Mouse (Mus musculus): ENCODE measurements around the gene D230025D16Rik.
"Not testable (repeated sequence)": the region's sequence is repeated elsewhere in the genome, so short reads cannot be mapped to it uniquely, and the experiment has no call there.

D230025D16Rik gene

DNA sequence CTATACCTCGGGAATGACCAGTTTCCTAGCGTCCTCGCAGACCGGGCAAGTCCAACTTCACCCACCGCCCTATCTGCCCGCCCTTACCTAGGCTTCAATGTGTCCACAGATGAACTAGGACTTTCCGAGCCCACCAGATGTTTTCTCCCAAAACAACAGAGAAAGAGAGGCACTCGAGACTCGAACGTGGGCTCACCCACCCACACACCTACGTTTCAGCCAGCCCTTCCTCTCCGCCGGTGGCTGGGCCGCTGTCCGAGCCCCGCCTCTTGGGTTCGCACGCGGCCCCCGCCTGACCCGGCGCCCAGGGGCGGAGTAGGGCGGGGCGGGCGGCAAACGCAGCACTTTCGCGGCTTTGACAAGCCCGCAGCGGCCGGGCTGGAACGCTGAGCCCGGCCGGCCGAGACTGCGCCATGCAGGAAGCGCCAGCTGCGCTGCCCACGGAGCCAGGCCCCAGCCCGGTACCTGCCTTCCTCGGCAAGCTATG lies 44.6 kb downstream of the D230025D16Rik start, which contains the start of gene Hsf4:
TSS of gene Hsf4 (plus strand) at position 341 of the 487 bp plus-strand sequence.
- peak; percentile 66 to 88 for DNase-seq

DNA sequence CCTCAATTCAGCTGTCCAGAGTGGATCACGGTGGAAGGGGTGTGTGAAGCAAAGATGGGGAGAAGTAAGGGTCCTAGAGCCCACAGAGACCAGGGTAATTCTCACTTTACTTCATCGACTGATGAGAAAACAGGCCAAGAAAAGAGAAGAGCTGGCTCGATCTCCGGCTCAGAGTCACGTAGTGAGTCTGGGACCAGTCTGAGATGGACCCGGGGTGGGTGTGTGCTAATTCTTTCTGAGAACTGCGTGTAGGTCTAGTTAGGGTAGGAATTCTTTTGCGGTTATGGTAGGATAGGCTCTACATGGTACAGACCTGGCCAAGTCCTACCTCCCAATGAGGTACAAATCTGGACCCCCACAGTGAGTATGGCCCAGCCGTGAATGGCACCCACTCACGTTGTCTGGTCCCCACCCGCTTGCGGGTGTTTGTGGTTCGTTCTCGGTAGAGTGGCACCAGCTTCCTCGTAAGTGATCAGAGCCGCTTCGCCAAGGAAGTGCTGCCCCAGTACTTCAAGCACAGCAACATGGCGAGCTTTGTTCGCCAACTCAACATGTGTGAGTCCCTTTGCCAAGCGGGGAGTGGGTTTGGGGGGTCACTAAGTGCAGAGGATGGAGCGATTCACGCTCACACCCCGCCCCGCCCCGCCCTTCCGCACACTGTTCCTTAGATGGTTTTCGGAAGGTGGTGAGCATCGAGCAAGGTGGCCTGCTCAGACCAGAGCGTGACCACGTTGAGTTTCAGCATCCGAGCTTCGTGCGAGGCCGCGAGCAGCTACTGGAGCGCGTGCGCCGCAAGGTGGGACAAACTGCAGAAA lies 45.4 kb downstream of the D230025D16Rik start:
- DNase-seq: no peak

DNA sequence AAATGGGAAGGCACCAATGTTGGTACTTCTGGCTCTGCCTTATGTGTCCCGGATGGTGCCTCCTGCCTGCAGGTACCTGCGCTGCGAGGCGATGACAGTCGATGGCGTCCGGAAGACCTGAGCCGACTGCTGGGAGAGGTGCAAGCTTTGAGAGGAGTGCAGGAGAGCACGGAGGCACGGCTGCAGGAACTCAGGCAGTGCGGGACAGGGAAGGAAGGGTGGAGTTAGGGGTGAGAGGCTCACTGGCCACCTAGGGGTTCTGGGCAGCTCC lies 45.9 kb downstream of the D230025D16Rik start:
- DNase-seq: no peak

DNA sequence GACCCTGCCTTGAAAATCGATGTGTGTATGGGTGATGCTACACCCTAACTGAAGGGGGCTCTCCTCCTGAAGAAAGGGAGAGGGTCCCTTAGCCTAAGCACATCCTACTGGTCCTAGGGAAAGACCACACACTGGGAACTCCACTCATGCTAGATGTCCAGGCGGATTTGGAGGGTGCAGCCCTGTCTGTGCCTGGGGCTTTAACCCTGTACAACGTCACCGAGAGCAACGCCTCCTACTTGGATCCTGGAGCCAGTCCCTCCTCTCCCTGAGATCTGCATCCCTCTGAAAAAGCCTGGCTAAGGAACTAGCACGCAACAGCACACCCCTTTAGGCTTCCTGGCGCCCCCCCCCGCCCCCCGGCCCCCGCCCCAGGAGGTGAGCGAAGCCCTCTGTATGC lies 50.4 kb downstream of the D230025D16Rik start:
- DNase-seq: no peak

DNA sequence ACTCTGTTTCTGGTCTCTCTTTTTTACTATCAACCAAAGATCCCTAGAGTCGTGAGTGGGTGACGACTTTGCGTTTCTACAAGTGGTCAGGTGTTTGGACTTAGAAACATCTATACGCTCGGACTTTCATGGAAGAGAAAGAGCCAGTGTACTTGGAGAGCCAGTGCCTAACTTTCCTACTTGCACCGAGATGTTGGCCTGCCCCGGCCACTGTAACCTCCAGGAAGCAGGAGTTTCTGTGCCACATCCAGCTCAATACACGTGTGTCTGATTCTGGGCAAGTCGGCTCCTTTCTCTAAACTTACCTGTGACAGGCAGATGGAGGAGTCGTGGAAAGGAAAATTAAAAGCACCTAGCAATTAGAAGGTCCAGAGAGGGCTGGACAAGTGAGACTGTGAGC lies 50.9 kb downstream of the D230025D16Rik start, which contains the start of gene Nol3:
TSS of gene Nol3 (plus strand) at position 301 of the 400 bp plus-strand sequence.
- DNase-seq: no peak

DNA sequence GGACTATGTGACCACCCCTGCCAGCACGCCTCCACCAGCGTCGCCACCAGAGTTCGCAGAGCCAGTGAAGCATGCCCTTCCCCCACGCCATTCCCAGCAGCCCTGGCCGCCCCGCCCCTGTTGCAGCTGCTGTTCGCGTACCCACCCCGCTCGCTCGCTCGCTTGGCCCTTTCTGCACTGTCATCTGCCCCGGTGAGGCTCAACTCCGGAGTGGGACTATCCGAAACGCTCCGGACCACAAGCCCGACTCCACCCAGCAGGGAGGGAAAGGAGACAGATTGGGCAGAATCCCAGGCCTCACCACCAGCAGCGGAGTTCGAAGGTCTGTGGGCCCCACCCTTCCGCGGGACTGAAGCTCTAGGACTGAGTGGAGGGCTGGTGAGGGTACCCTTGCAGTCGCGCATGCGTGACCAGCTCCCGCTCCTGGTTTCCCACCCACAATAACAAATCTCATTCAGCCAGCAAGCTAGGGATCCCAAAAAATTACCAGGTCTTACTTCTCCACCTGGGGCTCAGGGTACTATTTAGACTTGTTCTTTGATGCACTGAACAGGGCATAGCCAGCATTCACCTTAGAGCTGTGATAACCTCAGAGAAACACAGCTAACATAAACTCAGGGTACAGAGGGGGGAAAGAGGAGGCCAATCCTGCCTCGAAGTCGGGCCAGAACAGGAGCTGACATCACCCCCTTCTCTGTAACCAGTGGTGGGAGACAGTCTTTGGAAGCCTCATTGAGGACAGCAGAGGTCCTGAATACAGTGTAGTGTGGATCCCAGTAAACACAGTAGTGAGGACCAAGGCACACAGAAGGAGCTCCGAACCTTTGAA lies 51.6 kb downstream of the D230025D16Rik start:
- DNase-seq: peak; percentile 71 to 74

DNA sequence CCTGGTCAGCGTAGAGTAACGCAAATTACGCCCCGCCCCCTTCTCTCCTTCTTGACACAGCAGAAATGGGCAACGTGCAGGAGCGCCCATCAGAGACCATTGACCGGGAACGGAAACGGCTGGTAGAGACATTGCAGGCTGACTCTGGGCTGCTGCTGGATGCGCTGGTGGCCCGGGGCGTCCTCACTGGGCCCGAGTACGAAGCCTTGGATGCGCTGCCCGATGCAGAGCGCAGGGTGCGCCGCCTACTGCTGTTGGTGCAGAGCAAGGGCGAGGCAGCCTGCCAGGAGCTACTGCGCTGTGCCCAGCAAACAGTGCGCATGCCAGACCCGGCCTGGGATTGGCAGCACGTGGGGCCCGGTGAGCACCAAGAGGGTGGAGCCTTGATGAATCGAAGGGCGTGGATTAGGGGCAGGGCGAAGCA lies 54.0 kb downstream of the D230025D16Rik start:
- peak; percentile 90 to 94 for DNase-seq

DNA sequence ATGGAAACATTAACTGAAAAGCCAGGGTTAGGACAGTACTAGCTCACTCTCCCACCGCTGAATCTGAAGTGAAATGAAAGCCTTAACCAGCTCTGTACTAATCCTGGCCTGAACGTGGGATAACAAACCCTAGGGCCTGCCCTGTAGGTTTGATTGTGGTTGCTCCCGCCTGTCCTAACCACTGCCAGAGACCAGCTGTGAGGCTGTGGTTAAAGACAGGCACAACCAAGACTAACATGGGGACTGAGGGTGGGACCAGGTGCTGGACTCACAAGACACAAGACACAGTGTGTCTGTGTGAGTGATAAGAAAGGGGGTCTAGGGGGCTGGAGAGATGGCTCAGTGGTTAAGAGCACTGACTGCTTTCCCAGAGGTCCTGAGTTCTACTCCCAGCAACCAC lies 55.6 kb downstream of the D230025D16Rik start:
- no peak for DNase-seq

DNA sequence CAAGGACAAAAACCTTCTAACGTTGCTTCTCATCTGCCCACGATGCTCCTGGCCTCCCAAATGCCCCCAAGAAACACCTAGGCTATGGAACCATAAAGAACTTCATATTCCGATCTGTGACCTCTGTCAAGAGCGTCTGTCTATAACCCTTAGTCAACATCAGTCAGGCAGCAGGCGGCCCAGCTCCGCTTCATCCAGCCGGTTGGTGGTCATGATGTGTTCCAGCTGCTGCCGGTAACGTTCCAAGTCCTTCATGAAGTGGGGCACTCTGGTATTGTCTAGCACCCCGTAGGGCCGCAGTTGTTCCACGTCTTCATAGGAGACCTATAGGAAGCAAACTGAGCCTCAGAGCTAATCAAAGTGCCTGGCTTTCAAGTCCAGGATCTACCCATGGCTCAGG lies 56.9 kb downstream of the D230025D16Rik start:
- DNase-seq: no peak

DNA sequence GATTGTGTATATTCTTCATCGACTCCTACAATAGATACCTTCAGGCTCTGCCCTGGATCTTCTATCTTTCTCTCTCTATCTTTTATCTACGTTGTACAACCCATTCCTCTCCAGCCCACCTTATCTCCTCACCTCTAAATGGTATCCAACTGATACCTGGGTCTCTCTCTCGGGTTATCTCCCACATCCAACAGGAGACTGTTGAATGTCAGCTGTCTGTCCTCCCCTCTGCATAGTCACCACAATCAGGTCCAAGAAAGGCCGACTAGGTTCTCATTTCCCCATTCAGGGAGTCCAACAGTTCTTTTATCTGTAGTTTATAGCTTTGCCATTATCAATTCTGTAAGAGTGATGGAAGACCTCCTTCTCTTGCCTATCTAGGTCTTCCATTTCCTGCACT lies 57.3 kb downstream of the D230025D16Rik start:
- DNase-seq: no peak

DNA sequence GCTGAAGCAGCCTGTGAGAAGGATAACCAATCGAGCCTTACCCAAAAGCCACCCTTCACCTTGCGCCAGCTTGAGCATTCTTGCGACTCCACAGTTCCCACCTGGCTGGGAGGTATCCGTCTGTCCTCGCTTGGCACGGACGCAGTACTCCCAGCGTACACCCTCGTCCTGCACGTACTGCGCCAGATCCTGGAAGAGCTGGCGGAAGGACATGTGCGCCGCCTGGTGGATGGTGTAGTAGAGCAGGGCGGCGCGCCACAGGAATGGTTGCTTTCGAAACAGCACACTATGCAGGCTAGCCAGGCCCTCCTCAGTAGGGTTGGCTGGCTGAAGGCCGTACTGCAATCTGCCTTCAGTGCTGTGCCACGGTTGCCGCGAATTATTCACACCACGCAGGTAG lies 58.1 kb downstream of the D230025D16Rik start:
- DNase-seq: peak; percentile 62 to 67

DNA sequence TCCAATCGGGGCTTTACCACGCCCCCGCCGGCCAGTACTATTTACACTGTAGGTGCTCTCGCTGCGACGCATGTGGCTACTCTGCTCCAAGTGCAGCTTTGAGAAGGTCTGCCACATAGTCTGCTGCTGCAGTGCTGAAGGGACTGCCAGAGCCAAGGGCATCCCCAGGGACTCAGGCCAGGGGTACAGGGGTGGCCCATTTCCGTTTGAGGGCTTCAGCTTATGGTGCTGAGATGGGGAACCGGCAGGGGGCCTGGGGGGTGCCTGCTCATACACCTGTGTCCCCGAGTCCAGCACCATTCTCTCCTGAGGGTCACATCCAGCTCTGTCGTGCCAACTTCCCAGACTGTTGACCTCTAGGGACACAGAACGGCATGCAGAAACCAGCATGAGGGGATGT lies 60.6 kb downstream of the D230025D16Rik start:
- no peak for DNase-seq

DNA sequence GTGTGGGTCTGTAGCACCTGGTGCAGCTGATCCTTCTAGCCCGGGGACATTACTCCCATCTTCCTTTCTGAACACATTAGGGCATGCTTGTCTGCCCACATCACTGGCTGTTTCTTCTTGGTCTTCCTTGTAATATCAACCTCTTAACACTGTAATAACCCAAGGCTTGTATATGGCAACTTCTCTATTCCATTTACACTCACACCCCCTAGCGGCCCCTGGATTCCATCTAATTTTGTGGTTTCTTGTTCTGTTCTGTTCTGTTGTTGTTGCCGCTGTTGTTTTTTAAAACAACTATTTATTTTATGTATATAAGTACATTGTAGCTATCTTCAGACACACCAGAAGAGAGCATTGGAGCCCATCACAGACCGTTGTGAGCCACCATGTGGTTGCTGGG lies 62.0 kb downstream of the D230025D16Rik start:
- DNase-seq: no peak

DNA sequence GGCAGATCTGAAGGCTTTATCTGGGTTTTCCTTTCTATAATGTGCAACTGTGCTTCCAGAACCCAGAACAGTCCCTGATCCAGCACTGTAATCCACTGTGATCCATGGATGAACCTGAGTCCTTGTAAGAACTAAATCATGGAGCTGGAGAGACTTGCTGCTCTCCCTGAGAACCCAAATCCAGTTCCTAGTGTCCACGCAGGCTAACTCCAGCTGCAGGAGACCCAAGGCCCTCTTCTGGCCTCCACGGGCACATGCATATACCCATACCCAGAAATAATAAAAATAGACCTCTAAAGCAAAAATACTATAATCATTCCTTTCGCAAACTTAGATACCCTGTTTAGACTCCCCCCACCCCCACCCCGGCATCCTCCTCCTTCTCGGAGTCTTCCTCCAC lies 63.3 kb downstream of the D230025D16Rik start:
- no peak for DNase-seq

DNA sequence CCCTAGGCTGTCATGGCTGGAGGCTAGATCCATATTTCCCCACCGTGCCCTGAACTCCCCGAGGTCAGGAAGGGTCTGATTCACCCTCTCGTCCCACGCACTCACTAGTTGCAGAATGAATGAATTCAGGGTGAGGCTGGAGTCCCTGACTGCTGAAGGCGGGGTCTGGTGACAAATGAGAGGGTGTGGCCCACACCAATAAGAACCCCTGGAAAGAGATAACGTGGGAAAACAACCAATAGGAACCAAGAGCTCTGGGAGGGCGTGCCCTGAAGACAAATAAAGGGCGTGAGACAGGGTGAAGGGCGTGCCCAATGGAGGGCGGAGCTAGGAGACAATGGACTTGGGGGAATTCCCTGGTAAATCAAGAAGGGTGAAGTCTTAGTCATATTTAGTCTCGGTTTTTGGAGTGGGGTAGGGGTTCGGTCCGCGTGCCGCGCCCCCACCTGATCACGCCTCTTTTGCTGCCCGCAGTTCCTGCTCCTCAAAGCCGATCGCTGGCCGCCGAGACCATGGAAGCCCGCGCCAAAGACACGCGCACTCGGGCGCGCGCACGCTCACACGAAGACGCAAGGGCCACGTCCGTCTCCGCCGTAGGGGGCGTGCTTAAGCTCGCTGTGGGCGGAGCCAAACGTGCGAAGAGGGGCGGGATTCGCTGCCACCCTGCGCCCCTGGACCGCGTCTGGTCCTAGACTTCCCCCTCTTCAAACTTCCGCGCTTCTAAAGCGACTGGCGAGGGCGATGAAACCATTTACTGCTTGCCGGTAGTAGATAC lies 64.2 kb downstream of the D230025D16Rik start:
- DNase-seq: peak; percentile 88 to 92

DNA sequence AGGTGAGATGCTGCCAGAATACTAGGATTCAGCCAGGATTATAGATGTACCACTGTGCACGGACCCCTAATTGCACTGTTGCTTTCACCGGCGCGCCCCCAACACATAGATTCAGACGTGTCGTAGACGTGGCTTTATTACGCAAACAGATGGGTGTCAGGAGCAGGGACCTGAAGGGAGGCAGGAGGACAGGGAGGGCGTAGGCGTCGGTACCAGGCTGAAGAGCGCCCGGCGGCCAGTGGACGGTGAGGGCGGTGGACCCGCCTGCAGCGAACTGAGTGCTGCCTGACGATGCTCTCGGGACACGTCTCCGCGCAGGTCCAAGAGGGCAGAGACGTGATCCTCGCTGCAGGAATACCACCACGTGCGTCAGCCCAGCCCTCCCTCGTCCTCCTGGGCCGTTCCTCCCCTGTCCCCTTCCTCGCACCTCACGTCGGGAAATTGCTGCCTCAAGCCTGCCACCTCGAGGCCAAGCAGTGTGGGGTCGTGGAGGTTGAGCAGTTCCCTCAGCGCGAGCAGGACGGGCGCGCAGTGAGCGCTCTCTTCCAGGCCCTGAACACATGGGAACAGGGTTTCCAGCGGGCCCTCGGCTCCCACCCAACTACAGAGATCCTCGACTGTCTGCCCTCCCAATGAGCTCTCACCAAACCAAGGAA lies 65.0 kb downstream of the D230025D16Rik start, which contains the start of gene 4931428F04Rik:
TSS of gene 4931428F04Rik (minus strand) at position 60 of the 656 bp plus-strand sequence.
- peak; percentile 42 to 58 for DNase-seq

DNA sequence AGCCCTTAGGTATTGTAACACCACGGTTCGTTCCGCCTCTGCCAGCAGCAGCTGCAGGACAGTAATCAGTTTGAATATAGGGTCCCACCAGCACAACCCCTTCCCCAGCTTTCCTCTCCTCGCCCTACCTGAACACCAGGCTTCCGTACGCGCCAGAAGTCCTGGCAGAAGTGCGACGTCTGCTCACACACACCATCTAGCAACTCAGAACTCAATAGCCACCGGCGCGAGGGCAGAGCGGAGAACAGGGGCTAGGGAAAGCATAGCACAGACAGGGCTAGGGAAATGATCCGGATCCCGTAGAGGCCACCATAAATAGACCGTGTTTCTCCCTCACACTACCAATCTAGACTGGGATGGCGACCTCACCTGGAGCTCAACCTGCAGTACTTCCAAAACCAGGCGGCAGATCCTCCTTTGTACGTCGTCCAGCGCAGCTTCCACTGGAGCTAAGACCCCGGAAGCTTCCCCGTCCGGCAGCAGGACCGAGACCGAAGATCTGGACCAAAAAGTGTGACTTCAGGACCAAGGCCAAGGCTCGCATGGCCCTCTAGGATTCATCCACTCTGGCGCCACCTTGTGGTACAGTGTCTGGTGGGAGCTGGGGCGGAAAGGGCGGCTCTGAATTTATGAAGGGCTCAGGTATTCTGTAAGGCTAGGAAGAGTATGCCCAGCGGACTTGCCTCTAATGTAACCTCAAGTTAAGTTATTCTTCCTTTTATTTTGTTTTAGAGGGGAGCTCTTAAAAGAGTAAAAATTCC lies 65.8 kb downstream of the D230025D16Rik start:
- peak; percentile 91 to 98 for DNase-seq

DNA sequence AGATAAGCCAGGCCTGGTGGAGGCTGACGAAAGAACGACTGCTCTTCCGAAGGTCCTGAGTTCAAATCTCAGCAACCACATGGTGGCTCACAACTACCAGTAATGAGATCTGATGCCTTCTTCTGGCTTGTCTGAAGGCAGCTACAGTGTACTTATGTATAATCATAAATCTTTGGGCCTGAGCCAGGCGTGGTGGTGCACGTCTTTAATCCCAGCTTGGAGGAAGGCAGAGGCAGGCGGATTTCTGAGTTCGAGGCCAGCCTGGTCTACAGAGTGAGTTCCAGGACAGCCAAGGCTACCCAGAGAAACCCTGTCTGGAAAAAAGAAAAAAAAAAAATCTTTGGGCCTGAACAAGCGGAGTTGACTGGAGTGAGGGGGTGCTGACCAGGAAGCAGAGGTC lies 66.4 kb downstream of the D230025D16Rik start:
- DNase-seq: not testable (repeated sequence)

DNA sequence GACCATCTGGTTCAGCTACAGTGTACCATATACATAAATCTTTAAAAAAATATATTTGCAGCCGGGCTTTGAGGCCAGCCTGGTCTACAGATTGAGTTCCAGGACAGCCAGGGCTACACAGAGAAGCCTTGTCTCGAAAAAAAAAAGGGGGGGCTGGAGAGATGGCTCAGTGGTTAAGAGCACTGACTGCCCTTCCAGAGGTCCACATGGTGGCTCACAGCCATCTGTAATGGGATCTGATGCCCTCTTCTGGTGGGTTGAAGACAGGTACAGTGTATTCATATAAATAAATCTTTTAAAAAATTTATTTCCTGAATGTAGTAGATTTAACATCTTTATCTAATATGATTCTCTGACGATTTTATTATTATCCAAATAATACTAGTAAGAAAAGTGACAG lies 66.9 kb downstream of the D230025D16Rik start:
- DNase-seq: not testable (repeated sequence)

DNA sequence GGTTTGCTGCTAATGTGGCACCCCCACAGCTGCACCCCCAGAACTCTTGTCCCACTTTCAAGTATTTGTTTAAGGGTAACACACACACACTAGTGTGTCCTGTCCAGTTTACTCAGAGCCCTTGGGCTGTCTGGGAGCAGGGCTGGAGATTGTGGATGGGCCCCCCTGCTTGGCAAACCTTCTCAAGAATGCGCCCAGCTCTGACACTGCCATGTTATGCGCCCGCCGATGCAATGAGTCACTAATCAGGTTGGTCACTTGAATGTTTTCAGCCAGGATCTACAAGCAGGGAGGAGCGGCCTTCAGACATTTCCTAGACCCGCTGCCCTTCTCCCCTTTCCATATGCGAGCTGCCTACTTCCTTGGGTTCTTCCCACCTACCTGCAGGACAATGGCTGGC lies 67.5 kb downstream of the D230025D16Rik start:
- peak in 1 of 2 experiments; percentile 33 for DNase-seq

DNA sequence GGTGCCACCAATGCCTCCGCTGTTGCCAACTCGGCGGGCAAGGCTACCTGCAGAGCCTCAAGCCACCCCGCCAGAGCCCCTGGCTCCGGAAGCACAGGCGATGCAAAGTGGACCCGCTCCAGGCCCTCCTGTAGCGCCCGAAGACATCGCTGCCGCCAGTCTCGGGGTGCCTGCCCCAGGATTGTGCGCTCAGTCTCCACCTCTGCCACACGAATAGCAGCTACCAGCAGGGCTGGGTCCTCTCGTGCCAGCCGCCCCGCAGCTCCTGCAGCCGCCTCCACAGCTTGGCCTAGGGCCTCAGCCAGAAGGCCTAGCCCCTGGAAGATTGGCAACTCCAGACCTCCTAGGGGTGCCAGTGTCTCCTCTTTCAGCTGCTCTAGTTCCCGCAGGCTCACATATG lies 68.5 kb downstream of the D230025D16Rik start:
- no peak for DNase-seq

DNA sequence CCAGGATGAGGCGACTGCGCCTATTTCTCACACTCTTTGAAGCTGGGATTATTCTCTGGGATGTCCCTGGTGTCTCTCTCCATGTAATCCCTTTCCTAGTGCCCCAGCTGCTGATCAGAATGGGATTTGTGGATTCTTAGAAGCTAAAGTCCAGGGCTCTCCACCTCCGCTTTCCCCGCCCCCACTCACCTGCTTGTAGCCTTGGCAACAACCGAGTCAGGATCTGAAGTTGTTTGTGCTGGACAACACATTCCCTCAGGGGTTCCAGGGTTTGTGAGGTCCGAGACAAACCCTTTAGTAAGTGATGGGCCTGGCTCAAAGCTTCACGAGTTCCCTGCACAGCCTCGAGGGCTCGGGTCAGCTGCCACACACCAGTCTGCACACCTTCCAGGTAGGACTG lies 69.8 kb downstream of the D230025D16Rik start:
- no peak for DNase-seq

Measured in kidney, postnatal 25 days (tissue).